Mouse (Mus musculus) right cerebral cortex, postnatal 10 days (tissue): ENCODE measurements at regions not wholly inside any gene's neighbourhood (a gene's known extent, or its start where the extent isn't known, plus 50 kb on each side); places are given as distances from the start of the nearest gene placed in this dataset.

Experiments
- DNase-seq, 2 experiments: peaks; one replicate each; pipeline ENCODE4 v3.0.0; 2021; ENCODE audit warnings: low spot score in 2 of 2

DNA sequence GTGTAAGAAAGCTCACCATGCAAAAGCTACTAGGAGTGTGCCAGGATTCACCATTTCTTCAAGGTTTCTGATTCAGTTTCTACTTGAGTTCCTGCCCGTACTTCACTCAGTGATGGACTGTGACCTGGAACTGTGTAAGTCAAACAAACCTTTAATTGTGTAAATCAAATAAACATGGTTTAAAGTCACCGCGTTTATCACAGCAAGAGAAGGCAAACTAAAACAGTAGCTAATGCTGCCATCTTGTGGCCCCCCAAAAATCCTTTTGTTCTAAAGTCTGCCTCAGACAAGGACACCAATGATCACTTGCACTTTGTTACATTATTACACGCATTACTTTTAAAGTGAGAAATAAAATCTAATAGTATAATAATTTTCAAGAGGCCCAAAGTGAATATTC lies 63.6 kb upstream of the Dcx start:
- DNase-seq, result peak; percentile 38 to 52
